Mouse (Mus musculus) layer of hippocampus, postnatal 14 days (tissue): Measurements from ENCODE around the gene Rpusd3. TPM values are rescaled to one million over a fixed set of nuclear protein-coding genes. Genes with fewer than 3 reads are reported as not detected.

Source experiments
- DNase-seq, 2 experiments: peaks; one replicate each; pipeline ENCODE4 v3.0.0; 2021 to 2022; ENCODE audit warnings: low spot score in 2 of 2, mixed read lengths in 1 of 2
- total RNA-seq, 2 experiments: library from RNA; stranded (reverse); gene quantifications; 2 replicates each; pipeline ENCODE4 v1.2.3; 2021

Rpusd3 gene
- total RNA-seq, 2 experiments from 2014 or later, result 24.7 to 28.7 TPM

DNA sequence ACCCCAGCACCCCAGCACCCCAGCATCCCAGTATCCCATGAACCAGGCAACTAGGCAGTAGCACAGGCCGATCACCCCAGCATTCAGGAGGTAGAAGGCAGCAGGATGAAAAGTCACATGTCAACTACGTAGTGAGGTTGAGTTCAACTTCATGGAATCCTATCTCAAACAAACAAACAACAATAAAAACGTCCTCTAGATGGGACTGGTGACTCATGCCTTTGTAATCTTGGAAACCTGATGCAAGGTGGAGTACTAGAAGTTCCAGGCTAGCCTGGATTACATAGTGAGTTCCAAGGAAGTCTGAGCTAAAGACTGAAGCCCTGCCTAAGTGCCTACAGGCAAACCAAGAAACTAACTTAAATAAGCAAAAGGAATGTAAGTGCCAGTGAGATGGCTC lies 11.7 kb upstream of the Rpusd3 start:
- DNase-seq, result no peak

- no peak for DNase-seq
Measured at GRCm38 (mm10) chr6:113429965-113430364, 10.8 kb upstream of the Rpusd3 start.

GRCm38 (mm10) chr6:113428006-113428405 lies 8.9 kb upstream of the Rpusd3 start:
- no peak for DNase-seq

DNA sequence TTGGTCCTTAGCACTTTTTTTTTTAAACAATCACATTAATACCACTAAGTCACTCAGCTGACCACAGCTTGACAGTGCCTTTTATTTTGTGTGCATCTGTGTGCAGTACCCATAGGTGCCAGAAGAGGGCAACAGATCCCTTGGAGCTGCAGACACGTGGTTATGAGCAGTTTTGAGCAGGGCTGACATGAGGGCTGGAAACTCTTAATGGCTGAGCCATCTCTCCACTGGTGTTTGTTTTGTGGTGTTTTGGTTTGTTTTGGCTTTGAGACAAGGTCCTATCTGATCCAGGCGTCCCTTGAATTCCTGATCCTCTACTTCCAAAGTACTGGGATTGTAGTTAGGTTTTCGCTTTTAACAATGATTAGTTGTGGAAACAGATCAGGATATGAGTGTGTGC lies 8.3 kb upstream of the Rpusd3 start:
- DNase-seq, result no peak

GRCm38 (mm10) chr6:113426696-113427095 lies 7.6 kb upstream of the Rpusd3 start:
- no peak for DNase-seq

DNA sequence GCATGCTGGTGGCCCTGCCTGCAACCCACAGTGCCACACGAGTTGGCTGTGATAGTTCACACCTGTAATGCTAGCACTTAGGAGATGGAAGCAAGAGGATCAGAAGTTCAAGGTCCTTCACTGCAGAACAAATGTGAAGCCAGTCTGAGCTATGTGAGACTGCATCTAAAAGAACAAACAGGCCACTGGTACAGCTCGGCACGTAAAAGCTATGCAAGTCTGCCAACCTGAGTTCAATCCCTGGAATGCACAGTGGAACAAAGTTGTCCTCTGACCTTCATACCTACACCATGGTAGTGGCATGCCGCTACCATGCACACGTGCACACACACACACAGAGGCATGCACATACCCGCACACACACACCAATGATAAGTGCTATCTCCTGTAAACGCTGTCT lies 5.0 kb upstream of the Rpusd3 start:
- no peak for DNase-seq

GRCm38 (mm10) chr6:113423000-113423399 lies 3.9 kb upstream of the Rpusd3 start:
- no peak for DNase-seq

- no peak for DNase-seq
Measured at GRCm38 (mm10) chr6:113418441-113419198, 520 bp downstream of the Rpusd3 start.

GRCm38 (mm10) chr6:113416416-113416815 lies 2.7 kb downstream of the Rpusd3 start:
- DNase-seq, result no peak

DNA sequence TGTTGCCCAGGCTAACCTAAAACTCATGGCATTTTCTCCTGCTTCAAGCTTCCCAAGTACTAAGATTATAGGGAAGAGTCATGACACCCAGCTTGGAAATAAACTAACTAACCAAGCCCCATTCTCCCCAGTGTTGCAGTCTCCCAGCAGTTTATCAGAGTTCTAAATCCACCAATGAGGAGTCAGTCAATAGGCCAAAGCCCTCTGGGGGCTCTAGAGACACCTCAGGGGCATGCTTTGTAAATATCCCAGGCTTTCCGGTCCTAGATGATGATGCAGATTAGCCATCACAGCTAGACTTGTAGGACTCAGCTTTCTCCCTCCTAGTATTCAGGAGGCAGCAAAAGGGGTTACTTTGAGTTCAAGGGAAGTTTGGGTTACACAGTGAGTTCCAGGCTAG lies 9.1 kb downstream of the Rpusd3 start:
- no peak for DNase-seq

- DNase-seq, result peak in 1 of 2 experiments; percentile 65
Measured at GRCm38 (mm10) chr6:113406683-113407082, 12.5 kb downstream of the Rpusd3 start.

GRCm38 (mm10) chr6:113405483-113405882 lies 13.7 kb downstream of the Rpusd3 start:
- DNase-seq, result peak in 1 of 2 experiments; percentile 30

- DNase-seq, result no peak
Measured at GRCm38 (mm10) chr6:113404649-113405448, 14.3 kb downstream of the Rpusd3 start.

DNA sequence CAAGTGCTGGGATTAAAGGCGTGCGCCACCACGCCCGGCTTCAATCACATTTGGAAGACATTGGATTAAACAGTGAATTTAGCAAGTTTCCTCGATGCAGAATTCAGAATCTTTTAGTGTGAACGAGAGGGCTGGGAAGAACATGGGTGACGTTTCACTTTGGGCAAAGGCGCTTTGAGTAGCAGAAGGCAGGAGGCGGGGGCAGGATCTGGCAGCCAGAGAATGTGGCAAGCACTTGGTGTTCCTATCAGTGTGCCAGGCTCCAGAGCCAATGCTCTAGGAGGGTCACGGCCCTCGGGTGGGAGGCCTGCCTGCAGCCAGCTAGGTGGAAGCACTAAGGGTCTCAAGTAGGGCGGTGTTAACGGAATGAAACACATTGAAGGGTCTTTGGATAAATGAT lies 17.0 kb downstream of the Rpusd3 start:
- peak; percentile 42 to 69 for DNase-seq

DNA sequence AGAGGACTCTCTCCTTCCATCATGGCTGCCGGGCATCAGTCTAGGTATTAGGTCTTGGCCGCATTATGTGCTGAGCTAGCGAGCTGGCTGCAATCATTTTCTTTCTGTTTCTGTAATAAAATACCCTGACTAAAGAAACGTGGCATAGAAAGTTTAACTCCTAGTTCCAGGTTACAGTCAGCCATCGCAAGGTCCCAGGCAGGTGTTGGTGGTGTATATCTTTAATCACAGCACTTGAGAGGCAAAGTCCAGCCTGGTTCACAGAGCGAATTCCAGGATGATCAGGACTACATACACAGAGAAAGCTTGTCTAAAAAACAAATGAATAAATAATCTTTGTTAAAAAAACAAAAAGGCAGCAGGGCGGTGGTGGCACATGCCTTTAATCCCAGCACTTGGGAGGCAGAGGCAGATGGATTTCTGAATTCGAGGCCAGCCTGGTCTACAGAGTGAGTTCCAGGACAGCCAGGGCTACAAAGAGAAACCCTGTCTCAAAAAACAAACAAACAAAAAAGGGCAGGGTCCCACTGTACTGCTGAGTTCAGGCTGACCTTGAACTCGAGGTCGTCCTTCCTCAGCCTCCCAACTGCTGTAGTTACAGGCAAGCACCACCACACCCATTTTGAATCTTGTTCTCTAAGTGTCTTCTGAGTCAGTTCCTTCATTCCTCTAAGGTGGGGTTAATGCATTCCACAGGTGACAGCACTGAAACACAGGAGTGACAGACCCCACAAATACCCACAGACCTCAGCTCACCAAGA lies 22.7 kb downstream of the Rpusd3 start:
- DNase-seq, result no peak

- no peak for DNase-seq
Measured at GRCm38 (mm10) chr6:113395501-113395900, 23.6 kb downstream of the Rpusd3 start.

DNA sequence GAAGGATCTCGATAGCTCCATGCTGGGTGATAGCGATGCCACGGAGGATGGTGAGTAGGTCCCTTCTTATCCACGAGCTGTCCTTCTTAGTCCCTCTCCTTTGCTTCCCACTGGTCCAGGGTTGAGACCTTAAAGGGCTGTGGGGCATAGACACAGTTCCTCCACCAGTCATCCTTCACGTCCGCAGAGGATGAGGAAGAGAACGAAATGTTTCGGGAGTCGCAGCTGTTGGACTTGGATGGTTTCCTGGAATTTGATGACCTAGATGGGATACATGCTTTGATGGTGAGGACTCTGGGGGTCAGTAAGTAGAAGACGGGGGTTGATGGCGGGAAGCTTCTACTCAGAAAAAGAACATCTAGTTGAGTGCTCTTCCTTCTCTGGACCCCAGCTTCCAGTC lies 24.3 kb downstream of the Rpusd3 start:
- DNase-seq, result no peak

DNA sequence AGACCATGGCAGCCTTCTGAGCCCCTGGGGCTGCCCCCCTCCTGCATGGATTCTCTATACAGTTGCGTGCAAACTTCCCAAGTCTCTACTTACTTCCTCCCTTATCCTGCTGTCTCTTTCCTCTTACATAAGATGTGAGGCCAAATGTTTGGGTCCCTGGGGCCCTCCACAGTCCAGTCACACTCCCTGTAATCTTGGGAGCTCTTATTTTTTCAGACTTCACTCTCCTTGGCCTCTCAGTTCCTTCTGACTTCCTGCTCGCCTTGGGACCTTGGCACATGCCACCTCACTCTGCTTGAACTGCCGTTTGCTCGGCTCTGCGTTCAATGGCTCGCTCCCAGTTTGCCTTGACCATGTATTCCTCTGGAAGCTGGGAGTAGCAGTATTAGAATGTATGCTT lies 25.2 kb downstream of the Rpusd3 start:
- no peak for DNase-seq

DNA sequence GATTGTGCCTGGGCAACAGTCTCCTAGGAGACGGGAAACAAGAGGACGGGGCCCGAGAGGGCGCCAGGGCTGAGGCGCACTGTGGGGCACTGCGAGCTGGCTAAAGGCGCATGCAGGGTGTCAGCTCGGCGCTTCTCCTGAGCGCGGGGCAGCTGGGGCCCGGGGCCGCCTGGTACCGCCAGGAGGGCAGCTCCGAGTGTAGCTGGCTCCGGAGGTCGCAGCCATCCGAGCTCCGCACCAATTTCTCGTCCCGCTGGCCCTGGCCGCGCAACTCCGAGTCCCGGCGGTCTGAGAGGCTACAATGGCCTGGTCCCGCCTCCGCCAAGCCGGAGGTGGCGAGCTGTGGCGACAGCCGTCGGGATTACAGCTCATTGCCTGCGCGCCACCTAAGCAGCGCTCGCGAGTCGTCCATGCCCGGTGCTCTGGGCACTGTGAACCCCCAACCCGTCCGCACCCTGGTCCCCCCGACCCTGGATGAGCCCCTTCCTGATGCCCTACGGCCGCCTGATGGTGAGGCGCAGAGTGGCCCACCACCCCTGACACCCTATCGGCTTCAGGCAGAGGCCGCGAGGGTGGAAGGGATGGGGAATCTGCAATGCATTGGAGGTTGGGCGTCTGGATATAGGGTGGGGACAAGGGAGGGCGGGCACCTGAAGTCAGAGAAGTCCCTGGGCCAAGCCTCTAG lies 26.6 kb downstream of the Rpusd3 start:
- peak; percentile 64 to 68 for DNase-seq

- DNase-seq, result no peak
Measured at GRCm38 (mm10) chr6:113392015-113392386, 27.1 kb downstream of the Rpusd3 start.

DNA sequence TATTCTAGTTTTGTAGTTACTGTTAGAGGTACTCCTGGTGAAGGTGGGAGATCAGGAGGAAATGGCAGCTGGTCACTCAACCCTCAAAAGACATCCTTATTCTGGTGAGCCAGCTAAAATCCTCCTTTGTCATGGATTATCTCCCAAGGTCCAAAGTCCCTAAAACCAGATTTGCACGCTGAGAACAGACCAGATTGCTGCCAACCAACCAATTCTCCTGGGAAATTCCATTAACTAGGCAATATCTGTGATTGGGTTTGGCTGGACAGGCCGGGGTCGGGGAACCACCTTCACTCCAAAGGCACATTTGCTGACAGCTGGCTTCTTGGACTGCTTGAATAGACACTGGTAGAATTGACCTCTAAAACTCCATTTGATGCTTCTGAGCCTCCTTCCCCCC lies 28.4 kb downstream of the Rpusd3 start:
- DNase-seq, result no peak
